Mouse (Mus musculus) frontal cortex, adult (tissue): Measurements from ENCODE around the gene Erc2.
A peak's percentile ranks its signal among the peaks of the same experiment; 100 is the strongest.

Experiments
- ATAC-seq: cut with Nextera tagmentation; 2 replicates; pipeline ENCODE4 v1.9.2; 2017; ENCODE audit warnings: mild to moderate bottlenecking, moderate library complexity, mixed read lengths; ENCODE audit not compliant: low TSS enrichment

Gene Erc2

DNA sequence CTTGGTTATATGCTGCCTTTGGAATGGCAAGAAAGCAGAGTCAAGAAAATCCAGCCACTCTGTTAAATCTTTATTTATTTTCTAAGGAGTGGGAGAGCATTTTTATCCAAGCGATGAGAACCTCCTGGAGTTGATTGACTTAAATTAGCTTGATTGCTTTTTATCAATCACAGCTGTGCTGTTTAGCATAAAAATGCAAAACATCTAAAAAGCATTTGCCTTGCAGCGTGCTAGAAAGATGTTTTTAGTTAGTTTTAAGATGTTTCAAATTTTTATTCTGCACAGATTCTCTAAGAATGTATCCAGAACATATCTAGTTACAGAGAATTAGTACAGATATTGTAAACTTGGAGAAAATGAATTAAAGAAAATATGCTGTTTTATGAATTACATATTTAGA is 315.7 kb downstream of the Erc2 start:
- no peak for ATAC-seq

DNA sequence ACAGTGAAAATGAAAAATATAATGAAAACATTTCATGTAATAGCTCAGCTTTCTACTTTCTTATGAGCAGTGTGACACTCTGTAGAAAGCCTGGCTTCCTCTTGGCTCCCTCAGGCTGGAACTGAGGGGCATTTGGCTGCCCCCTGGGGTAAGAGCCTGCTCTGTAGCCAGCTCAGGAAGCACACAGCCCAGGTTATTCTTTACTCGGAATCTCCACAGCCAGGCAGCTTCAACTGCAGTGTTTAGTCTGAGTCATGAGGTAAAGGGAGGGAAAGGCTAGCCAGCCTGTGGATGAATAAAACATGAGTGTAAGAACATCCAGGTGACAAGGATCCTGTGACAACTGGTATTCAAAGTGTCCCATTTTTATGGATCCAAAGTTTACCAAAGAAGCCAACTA is 323.0 kb downstream of the Erc2 start:
- ATAC-seq = peak; percentile 47; the same call in 1 of the 2 replicates

DNA sequence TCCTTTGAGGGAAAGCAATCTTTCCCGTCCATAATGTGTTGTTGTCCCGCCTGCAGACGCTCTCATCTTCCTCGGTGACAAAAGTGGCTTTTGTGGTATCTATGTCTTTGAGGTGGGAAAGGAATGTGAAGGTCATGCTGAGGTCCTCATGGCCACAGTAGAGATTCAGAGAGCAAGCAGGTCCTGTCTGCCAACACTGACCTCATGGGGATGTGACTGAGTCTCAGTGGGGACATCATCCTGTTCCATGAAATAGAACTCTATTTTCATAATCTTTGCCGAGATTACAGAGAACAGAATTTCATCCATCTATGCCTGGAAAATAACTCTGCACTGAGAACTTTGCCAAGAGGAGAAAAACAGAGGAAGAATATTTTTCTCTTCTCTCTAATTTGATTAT is 324.0 kb downstream of the Erc2 start:
- ATAC-seq = no peak

DNA sequence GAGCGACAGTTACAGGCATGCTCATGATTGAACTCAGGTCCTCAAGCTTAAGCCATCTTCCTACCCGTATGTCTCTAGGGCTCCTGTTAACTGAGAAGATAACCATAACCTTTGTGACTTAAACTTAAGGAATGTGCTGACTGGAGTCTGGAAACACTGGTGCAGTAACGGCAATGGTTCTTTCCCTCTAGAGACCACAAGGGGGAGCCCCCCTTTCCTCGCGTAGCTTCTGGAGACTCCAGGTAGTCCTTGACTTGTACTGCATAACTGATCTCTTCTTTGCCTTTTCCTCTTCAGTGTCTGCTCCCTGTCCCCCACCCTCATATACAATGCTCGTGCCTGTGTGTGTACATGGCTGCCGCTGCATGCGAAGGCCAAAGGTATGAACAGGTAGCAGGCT is 326.2 kb downstream of the Erc2 start:
- peak; percentile 45; the same call in 1 of the 2 replicates for ATAC-seq

DNA sequence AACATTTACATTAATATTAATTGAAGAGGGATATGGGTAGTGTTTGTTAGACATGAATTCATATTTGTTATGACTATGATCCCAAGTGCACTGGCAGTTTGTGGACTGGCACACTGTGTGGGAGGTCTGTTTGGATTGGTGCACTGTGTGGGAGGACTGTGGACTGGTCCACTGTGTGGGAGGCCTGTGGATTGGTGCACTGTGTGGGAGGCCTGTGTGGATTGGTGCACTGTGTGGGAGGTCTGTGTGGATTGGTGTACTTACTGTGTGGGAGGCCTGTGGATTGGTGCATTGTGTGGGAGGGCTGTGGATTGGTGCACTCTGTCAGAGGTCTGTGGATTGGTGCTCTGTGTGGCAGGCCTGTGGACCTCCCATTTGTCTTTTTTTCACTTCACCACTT is 331.6 kb downstream of the Erc2 start:
- peak; percentile 52; the same call in 1 of the 2 replicates for ATAC-seq

DNA sequence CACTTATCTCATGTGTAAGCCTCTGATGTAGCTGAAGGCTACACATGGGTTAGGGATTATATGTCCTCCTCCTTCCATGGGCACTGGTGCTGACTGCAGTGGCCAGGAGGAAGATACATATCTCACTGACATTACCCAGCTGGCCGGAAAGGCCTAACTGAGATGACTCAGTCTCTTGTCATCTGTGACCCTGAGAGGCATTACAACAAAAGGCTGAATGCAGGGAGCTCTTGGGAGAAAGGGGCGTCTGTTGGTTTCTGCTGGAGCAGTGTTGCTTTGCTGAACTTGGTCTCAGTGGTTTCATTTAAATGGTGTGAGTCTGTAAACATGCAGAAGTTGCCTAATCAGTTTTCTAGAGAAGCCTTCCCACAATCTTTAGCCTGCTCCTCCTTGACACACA is 334.6 kb downstream of the Erc2 start:
- no peak for ATAC-seq

DNA sequence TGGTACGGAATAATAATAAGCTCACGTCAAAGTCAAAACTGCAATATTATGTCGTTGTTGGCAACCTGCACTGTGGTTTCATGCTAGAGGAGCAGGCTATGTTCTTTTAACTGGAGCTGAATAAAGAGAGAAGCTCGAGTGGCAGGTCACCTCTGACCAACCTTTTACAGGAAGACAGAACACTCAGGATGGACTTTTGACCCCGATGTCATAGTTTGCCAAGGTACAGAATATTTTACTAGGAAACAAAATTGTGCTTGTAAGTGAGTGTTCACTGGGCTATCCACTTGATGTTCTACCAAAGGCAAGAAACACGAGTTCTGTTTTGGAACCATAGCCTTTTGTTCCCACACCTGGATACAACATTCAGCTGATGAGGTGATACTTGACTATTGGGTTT is 351.5 kb downstream of the Erc2 start:
- no peak for ATAC-seq

DNA sequence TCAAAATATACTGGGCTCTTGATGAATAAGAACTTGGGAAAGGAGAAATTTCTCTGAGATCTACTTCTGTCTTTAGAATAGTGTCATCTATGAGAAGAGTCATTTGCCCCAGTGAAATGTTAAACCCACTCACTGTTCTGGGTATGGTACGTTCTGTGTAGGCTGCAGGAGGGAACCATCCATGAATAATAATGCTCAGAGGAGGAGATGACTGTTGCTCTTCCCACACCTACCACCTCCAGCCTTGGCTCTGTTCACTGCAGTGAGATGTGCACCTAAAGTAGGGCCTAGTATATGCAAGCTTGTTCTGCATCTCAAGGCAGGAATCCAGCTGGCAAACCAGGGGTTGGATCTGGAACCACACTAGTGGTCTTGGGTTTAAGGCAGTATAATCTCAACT is 353.4 kb downstream of the Erc2 start:
- peak; percentile 95 for ATAC-seq

DNA sequence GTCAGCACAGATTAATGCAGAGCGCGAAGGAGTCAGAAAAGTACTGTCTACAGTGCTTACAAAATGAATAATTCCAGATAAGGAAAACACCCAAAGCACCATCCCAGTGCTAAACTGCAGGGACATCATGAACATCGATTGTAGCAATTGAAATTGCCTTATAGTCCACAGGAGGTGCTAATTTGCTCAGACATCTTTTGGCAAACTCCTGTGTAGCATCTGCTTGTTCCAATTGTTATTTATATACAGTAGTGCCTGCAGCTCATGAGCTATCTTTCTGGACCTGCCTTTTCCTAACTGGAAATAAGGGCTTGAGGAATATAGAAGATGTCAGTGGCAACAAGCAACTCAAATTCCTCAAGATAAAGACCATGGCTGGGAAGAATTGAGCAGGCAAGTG is 362.5 kb downstream of the Erc2 start:
- ATAC-seq = peak; percentile 87

DNA sequence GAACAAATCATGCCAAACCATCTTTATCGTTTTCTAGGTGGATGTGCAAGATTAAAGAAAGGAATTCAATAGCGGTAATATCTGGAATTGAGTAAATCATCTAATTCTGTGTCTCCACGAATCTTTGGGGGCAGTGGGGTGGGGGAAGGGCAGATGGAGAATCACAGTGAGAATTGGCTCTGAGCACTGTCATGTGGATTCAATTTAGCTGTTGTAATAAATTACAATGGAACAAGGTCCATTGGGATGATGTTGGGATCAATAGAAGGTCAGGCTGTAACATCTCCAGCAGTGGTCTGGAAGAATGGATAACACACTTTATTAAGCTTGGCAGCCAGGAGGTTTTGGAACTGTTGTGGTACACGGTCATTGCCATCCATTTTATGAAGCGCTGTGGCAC is 363.0 kb downstream of the Erc2 start:
- no peak for ATAC-seq

DNA sequence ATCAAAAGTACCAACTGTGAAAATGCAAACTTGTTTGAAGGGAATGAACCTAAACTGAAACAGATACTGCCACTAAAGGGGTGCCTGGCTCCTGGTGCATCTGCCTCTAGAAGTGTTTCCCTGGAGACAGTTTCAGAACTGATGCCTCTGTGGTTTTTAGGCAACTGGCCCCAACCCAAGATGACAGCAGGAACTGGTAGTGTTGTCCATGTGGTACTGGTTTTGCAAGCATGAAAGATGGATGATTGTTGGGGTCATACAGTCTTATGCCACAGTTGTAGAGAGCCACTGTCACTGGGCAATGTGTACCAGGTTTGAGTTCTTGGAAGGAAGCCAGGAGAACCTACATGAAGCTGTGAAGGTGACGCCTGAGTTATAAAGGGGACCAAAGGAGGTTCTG is 365.2 kb downstream of the Erc2 start:
- ATAC-seq = no peak

DNA sequence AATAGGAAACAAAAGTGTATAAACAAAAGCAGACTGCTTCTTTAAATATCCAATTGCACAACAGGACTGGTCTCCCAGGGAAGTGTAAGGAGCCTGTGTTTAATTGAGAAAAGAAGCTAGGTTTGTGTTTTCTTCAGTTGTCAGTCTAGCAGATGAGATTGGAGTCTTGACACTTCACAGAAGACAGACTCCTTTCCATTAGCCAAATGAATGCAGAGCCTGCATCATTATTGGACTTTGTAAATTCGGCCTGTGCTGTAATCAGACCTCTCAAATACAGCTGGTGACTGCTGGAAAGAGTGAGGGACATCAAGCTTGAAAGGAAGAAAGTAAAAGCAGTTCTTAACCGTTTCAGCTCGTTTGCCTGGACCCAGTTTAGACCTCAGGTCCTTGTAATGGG is 376.3 kb downstream of the Erc2 start:
- ATAC-seq = no peak

DNA sequence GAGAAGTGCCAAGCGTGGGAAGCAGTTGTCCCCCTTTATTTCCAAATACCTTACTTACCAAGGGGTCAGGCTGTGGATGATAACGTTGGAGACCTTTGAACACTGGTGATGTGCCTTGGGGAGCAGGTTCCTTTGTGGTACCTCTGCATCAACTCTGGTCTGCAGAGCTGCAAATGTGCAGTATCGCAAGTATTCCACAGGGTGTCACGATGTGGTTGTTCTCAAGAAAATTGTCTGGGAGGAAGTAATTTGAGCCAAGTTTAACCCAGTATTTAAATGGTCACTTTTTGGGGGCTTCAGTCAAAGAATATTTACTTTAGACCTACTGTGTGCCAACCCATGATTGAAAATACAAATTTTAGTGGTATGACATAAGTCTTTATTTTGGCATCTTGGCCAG is 381.8 kb downstream of the Erc2 start:
- ATAC-seq = peak; percentile 56

DNA sequence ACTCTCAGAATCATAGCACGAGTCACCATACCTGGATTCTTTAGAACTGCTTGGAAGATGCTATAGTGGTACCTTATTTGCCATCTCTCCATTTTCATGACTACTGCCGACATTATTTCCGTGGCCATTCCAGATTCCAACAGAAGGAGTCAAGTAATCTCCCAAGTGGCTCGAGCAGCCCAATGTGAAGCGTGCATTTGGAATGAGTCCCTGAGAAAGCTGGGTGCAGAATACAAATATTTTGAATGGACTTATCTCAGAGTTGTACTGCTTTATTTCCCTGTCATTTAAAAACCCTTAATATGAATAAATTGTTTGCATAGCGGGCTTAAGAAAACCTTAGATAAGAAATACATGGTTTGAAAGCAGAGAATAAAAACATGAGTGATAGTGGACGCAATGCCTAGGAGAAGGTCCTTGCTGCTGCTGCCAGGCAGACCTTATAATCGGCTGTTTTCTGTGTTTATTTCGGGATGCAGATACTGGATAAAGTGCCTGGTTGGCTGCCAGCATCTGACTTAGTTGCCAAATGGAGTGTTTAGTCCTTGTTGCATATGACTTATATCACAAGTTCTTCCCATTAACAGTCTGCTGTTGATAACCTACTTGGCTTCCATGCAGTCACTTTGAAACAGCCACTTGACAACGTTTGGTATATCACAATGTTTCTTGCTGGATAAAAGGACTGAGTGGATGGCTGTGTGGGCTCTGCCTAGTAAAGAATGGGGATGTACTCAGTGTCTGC is 388.5 kb downstream of the Erc2 start:
- ATAC-seq = no peak

DNA sequence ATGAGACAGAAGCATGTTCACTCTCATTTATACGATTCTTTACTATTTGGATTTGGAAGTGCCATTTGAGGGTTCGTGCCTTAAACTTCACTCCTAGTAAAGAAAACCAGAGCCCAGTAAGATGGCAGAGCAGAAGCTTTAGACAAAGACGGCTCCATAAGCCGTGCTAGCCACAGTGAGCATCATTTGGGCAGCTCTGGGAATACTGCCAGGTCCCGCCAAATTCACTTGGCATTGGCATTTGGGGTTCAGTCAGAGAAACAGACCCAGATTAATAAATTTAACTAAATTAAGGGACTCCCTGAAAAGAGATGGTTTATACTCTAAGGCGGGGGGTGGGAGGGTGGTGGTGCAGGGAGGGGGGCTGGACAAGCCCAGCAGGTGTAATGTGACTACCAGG is 401.0 kb downstream of the Erc2 start:
- ATAC-seq = no peak

DNA sequence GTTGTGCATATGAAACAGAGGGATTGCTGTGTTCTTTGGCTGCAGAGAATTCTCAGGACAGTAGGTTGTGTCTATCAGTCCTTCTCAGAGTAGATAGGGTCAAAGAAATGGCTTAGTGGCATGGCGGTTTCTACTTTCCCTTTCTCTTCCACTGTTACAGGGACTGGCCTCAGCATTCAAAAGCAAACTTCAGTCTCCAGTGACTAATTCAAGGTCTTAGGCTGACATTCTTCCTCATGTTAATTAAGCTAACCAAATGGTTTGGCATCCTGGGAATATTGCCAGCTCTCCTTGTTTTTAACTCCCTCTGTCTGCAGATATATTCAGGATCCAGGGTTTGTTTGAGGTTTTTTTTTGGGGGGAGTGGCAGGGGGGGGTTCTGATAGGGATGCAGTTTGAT is 408.6 kb downstream of the Erc2 start:
- peak; percentile 50; the same call in 1 of the 2 replicates for ATAC-seq

DNA sequence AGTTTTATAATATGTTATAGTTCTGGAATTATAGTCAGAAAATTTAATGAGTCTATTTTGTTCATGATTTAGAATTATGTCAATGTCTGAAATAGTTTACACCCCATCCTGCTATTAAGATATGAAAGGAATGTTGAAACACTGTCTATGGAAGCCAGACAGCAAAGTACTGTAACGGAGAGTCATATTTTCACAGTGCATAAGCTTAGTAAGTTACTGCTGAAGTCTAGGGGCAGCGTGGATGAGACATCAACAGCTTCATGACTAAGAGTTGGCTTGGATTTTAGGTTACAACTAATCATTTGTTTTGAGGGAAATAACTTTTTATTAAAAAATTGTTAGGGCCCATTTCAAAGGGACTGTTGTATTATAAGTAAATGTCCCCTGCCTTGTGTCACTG is 412.8 kb downstream of the Erc2 start:
- ATAC-seq = no peak

DNA sequence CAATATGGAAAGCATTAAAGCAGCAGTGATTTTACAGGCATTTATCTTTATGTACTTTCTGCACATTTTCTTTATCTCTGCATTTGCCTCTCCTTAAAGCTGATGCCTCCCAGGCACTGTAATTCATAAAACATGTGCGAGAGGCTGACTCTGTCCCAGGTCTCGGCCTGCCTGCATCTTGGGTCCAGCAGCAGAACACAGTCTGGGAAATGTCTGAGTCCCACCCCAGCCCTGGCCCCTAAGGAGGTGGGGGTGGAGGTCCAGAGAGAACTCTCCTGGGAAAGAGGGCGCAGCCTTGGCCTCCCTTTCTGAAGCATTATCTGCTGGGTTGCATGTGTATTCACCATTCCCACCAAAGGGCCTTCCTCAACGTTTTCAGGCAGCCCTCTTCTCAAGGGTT is 420.9 kb downstream of the Erc2 start:
- no peak for ATAC-seq

DNA sequence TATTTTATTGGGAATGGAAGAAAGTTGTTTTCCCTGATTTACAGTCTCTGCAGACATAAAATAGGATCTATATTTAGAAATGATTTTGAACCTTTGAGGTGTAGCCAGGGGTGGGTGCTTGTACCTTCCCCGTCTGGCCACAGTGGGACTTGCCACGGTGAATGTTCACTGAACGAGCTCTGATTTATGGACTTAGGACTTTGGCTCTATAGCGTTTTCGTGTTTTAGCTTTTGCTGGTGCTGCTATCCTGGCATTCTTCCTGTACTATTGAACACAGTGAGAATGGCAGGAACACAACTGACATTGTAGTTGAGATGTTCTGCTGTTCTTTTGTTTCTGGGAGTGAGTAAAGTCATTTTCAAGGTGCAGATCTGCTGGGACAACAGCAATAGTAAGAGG is 429.4 kb downstream of the Erc2 start:
- ATAC-seq = no peak

DNA sequence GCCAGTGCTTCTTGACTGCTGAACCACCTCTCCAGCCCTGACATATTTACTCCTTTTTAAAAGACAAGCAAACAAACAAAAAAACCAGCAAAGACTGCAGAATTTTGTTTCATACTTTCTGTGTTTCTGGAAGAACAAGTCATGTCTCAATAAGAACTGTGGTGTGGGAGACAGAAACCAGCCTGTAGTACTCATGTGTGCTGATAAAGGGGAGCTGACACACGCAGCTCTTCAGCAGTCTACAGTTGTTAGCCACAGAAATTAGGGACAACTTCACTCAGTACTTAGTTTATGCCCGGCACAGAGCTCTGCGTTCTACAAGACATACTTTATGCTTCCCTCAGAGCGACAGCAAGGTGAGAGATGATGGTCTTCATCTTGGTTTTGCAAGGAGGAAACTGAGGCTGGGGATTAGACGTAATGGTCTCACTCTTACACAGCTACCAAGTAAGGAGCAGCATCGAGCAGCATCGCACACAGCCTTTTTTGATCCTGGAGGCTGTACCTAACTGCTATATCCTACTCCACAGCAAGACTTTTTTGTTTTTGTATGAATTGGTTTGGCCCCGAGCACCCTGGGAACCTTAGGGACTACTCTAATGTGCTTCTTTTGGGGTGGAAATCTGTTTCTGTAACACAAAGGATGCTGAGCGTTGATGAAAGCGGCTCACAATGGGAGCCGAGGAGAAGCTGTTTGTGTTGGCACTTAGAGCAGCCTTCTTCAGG is 435.1 kb downstream of the Erc2 start:
- ATAC-seq = peak; percentile 11; the same call in 1 of the 2 replicates

DNA sequence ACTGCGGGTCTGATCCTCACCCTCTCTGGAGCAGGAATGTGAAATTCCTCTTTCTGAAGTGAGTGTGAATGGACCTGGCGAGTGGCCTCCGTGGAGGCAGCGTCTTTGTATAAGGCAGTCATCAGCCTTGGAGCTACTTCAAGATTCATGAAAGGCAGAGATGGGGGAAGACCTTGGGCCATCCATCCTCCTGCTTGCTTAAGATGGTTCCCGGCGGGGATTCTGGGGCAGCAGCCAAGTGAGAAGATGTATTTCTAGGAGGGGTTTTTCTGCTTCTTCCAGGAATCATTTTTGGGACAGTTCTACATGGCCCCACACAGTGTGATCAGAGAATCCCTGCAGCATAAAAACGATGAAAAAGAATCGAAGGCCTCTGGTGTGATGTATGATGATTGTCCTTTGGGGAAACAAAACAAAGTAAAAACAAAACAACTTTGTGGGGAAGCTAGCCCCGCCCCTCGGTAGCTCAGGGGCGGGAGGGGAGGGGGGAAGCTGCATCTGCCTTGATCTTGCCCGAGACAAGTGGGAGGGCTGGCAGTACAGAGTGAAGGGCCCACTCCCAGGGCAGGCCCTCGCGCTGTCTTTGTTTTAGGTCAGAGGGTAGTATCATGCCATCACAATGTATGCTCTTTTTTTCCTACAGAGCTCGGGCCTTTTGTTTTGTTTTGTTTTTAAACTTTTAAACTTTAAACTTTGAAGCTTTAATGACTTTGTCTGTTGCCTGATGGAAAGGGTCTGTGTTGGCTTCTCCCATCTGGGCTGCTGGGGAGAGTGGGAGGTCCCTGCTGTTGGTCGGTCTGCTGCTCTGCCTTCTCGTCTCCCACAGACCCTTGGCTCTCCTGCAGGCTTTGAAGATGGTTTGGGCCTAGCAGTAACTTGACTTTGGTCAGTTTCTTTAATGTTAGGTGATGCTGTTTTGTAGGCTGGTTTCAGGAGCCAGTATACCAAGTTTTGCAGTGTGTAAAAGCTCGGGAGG is 435.9 kb downstream of the Erc2 start:
- ATAC-seq = peak; percentile 24; the same call in 1 of the 2 replicates

DNA sequence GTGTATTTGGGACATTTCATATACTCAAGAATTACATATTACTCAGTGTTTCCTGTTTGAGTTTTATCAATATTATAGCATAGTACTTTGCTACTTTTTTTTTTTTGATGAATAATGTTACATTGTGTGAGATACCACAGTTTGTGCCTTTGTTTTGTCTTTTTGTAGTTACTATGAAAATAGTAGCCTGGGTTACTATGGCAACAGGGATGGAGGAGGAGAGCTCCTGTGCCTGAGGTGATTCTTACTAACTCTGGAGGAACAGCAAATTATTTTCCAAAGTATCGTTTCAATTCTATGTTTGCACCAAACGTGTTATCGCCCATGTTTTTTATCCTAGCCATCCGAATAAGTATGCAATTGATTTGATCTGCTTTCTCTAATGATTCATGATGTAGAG is 438.7 kb downstream of the Erc2 start:
- no peak for ATAC-seq
